Mouse (Mus musculus): Measurements from ENCODE around the gene Dip2c.

DNA sequence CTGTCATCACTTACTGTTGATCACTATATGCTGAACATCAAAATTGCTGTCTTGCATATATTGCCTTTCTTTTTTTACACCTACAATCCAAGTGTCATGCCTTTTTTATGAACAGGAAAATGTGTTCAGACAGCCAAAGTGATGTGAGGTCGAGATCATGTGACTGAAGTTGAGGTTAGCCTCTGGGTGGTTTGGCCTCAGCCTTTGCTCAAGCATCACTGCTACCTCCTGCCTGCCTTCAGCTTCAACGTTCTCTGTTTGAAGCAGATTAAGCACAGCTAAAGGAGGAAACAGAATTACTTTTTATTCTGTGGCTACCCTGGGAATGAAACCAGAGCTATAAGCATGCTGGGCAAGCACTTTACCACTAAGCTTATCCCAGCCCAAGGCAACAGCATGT lies 13.6 kb downstream of the Dip2c start:
- TF ChIP-seq CTCF (IDR thresholded peaks at IDR 0.05) (no peak), EP300 (IDR thresholded peaks at IDR 0.05) (no peak)
